Mouse (Mus musculus) kidney, adult 2 months (tissue): ENCODE measurements around the gene Sh3gl2. TPM values are rescaled to one million over a fixed set of nuclear protein-coding genes. Genes with fewer than 3 reads are reported as not detected.

Source experiments
- DNase-seq: peaks from one replicate; pipeline ENCODE4 v3.0.0; 2021
- H3K27ac ChIP-seq: fragments of 200-500 bp; 2 replicates; pipeline ENCODE4 v1.5.1; 2012; ENCODE audit warnings: low read depth, low read length, control low read depth, inconsistent platforms; ENCODE audit not compliant: insufficient read depth
- H3K27me3 ChIP-seq: fragments of 200-500 bp; replicated peaks from 2 replicates; pipeline ENCODE4 v1.6.1; 2012; ENCODE audit warnings: mild to moderate bottlenecking, moderate library complexity, low read length, inconsistent platforms; ENCODE audit not compliant: control insufficient read depth, insufficient read depth
- H3K36me3 ChIP-seq: fragments of 200-500 bp; 2 replicates; pipeline ENCODE4 v1.6.1; 2012; ENCODE audit warnings: mild to moderate bottlenecking, moderate library complexity, low read length, inconsistent platforms; ENCODE audit not compliant: control insufficient read depth, insufficient read depth
- H3K4me1 ChIP-seq: fragments of 200-500 bp; 2 replicates; pipeline ENCODE4 v1.6.1; 2011; ENCODE audit warnings: low read length; ENCODE audit not compliant: control insufficient read depth, insufficient read depth
- H3K4me3 ChIP-seq: fragments of 200-500 bp; 2 replicates; pipeline ENCODE4 v1.5.1; 2011; ENCODE audit warnings: mild to moderate bottlenecking, low read depth, low read length, control low read depth; ENCODE audit not compliant: insufficient read depth
- CTCF ChIP-seq: fragments of 200-500 bp; conservative IDR thresholded peaks from 2 replicates; pipeline ENCODE4 v1.5.1; 2011; ENCODE audit warnings: low read depth, mild to moderate bottlenecking, control low read depth, low read length, moderate library complexity, mixed read lengths; ENCODE audit not compliant: insufficient read depth, insufficient read length
- POLR2A ChIP-seq: fragments of 200-500 bp; IDR thresholded peaks from one replicate; pipeline ENCODE4 v1.6.1; 2011; ENCODE audit warnings: low read depth, low read length, control low read depth
- WGBS: fragments of 180-500 bp; shearing (Covaris S2); methylation state at CpG from one replicate; pipeline ENCODE4 v1.1.7; 2018; 5-methylcytosine and 5-hydroxymethylcytosine counted together
- polyA plus RNA-seq: library from polyadenylated mRNA; depleted of rRNA; stranded (reverse); fragments of >200 nt; gene quantifications from 2 replicates; pipeline ENCODE4 v1.2.3, GENCODE M21; 2012

Sh3gl2 gene
- polyA plus RNA-seq, 1 experiment = 13.0 TPM

DNA sequence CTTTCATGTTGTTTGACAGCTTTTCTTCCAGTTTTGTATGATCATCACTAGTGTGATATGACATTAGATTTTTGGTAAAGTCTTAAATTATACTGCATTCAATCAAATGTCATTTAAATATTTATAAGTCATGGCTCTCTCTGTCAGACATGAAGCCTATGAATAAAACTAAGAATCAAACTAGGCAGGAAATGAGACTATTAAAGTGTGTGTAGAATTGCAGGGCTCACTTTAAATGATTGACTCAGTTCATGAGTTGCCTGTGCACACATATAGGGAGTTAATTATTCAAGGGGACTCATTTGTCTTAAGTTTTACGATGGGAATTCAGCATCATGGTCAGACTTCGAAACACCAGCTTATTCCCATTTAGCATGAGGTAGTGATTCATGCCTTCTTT, 380.5 kb downstream of the Sh3gl2 start:
- no peak for TF ChIP-seq CTCF
- TF ChIP-seq POLR2A = no peak
- 48% methylated on average over 2 of the region's 2 CpGs for WGBS
- H3K27ac ChIP-seq = no peak overlapping the region
- no peak overlapping the region for H3K4me3 ChIP-seq
- H3K36me3 ChIP-seq = no peaks in the 10 kb centered on the region
- H3K27me3 ChIP-seq = no peaks in the 10 kb centered on the region
- no peaks in the 10 kb centered on the region for H3K4me1 ChIP-seq
- no peak for DNase-seq

DNA sequence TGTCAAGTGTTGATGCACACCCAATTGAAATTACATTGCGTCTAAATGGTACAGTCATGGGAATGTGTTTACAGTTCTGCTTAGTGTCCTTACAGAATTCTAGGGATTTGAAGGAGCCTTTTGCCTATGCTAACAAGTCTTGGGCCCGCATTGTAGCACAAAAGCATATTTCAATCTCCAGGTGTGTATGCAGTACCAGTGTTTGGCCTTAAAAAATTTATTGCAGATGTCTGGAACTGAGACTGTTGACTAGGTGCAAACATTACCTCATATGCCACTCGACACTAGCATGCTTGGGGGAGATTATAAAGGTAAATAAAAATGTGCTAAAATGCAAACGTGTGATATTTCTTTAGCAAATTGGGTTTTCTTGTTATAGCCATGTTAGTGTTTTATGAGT, 384.0 kb downstream of the Sh3gl2 start:
- no peak overlapping the region for H3K4me3 ChIP-seq
- no peaks in the 10 kb centered on the region for H3K27me3 ChIP-seq
- no peak for DNase-seq
- no peak for TF ChIP-seq POLR2A
- no peaks in the 10 kb centered on the region for H3K4me1 ChIP-seq
- H3K36me3 ChIP-seq = no peaks in the 10 kb centered on the region
- WGBS = 81% methylated on average over 4 of the region's 4 CpGs
- no peak overlapping the region for H3K27ac ChIP-seq

DNA sequence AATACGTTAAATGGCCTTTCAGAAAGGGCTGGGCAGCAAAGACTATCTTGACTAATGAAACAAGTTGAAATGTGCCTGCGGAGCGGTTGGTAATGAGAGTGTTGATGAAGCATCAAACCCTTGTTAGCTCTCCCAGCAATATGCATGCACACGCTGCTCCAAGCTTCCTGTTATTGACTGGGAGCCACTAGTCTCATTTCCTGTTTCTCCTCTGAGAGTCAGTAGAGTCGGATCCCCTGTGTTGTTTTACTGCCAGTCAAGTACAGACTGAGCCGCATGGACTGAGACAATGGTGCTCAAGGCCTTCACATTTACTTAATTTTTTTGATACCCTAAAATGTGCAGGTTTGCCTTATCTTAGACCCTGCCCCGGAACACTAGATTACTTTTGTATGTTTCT, 386.1 kb downstream of the Sh3gl2 start:
- WGBS = 61% methylated on average over 7 of the region's 7 CpGs
- Histone ChIP-seq H3K4me1 (no peaks in the 10 kb centered on the region), H3K27me3 (no peaks in the 10 kb centered on the region), H3K27ac (no peak overlapping the region), H3K36me3 (no peaks in the 10 kb centered on the region), H3K4me3 (no peak overlapping the region)
- DNase-seq = no peak
- TF ChIP-seq POLR2A (no peak), CTCF (no peak)

DNA sequence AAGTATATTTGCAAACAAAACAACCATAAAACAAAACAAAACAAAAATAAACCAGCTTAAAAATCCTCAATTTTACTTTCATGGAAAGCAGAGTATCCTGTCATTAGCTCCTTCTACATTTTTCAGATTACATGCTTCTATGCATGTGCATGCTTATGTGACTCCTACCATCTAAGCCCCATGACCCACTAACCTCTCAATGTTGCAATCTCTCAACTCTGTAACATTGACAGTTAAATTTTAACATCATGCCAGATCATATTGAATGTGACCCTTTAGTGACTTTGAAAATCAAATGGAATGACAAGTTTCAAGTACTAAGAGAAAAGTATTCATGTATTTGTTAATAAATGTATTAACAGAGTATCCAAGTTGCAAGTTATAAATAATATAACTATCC, 389.2 kb downstream of the Sh3gl2 start:
- Histone ChIP-seq H3K27me3 (no peaks in the 10 kb centered on the region), H3K4me1 (no peaks in the 10 kb centered on the region), H3K4me3 (no peak overlapping the region), H3K36me3 (no peaks in the 10 kb centered on the region), H3K27ac (no peak overlapping the region)
- no peak for DNase-seq
- TF ChIP-seq CTCF (no peak), POLR2A (no peak)

DNA sequence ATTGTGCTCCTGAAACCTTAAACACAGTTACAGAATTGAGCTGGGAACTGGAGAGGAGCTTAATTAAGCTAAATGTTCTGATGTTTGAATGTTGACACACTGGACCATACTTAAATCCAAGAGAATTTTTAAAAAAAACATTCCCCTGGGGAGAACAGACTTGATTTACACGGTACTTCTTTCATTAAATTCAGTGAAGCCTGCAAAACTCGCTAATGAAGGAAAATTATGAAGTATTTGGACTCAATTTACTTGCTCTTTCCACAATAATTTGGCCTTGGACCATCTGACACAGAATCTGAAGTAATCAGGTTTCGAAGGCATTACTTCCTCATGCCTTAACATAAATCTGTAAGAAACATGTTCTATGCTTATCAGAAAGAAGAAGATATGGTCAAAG, 408.4 kb downstream of the Sh3gl2 start:
- TF ChIP-seq POLR2A (no peak), CTCF (no peak)
- WGBS = 54% methylated on average over 3 of the region's 3 CpGs
- H3K36me3 ChIP-seq = no peaks in the 10 kb centered on the region
- H3K4me1 ChIP-seq = no peaks in the 10 kb centered on the region
- DNase-seq = no peak
- no peak overlapping the region for H3K27ac ChIP-seq
- no peak overlapping the region for H3K4me3 ChIP-seq
- H3K27me3 ChIP-seq = no peaks in the 10 kb centered on the region

DNA sequence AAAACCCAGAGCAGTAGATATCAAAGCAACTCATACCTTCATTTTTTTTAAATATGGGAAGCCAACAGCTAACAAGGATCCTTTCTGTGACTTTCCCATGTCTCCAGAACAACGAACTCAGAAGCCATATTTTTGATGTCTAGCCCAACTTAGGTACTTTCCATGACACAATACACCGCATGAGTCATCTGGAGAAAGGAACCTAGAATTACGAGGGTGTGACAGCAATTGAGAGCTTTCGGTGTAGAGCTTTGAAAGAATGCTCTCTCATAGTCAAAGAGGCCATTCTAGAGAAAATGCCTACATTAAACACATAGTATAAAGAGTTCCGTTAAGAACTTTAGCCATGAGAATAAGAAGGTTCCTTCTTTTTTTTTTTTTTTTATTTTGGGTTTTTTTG, 413.8 kb downstream of the Sh3gl2 start:
- WGBS = 88% methylated on average over 5 of the region's 5 CpGs
- no peak for DNase-seq
- Histone ChIP-seq H3K36me3 (no peaks in the 10 kb centered on the region), H3K27ac (no peak overlapping the region), H3K4me3 (no peak overlapping the region), H3K4me1 (no peaks in the 10 kb centered on the region), H3K27me3 (no peaks in the 10 kb centered on the region)
- no peak for TF ChIP-seq POLR2A
- TF ChIP-seq CTCF = no peak

DNA sequence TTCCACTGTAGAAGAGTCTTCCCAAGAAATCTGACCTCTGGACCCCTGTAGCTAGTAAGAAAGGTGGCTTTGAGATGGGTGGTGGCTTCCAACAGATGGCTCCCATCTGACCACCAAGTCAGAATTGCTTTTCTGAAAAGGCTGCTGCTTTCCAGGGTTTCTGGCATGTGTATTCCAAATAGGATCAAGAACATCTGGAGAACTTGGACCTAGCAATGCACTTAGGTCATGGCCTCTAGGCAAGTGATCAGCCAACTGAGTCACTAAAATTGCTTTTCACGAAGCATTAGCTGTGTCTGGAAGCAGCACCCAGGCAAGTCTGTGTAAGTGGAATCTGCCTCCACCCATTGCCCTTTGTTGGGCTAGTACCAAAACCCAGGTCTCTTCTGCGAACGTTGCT, 414.3 kb downstream of the Sh3gl2 start:
- H3K4me3 ChIP-seq = no peak overlapping the region
- 65% methylated on average over 3 of the region's 3 CpGs for WGBS
- DNase-seq = no peak

DNA sequence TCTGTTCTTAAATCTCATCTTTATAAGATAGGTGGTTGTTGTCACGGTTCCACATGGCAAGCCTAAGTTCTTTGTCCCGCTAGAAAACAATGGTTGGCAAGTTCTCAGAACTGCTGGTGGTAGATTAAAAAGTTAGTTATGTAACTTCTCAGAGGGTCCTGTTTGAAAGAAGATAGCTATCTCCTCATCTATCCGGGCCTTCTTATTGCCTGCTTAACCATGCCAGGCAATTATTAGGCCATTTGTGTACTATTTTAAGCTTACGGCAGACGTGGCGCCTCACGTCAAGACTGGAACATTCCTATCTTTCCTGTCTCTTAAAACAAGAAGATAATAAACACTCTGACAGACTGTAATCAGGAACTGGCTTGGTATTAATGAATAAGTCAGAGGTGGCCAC, 424.5 kb downstream of the Sh3gl2 start:
- Histone ChIP-seq H3K4me1 (no peaks in the 10 kb centered on the region), H3K4me3 (no peak overlapping the region), H3K27me3 (no peaks in the 10 kb centered on the region), H3K27ac (no peak overlapping the region), H3K36me3 (no peaks in the 10 kb centered on the region)
- 74% methylated on average over 7 of the region's 7 CpGs for WGBS
- TF ChIP-seq POLR2A (no peak), CTCF (no peak)
- no peak for DNase-seq

More for the DNA sequence above, 414.3 kb downstream of the Sh3gl2 start:
- H3K36me3 ChIP-seq = no peaks in the 10 kb centered on the region
- H3K27ac ChIP-seq = no peak overlapping the region
- H3K27me3 ChIP-seq = no peaks in the 10 kb centered on the region
- TF ChIP-seq POLR2A (no peak), CTCF (no peak)
- H3K4me1 ChIP-seq = no peaks in the 10 kb centered on the region
